Mouse (Mus musculus): ENCODE results near the gene Rsph1.

- no peak for TF ChIP-seq POLR2A (IDR thresholded peaks at IDR 0.05; ENCODE audit: insufficient read length, low read depth)
- no peak for TF ChIP-seq MAX (IDR thresholded peaks at IDR 0.05; ENCODE audit: low read depth)
- no peak for TF ChIP-seq TCF12 (IDR thresholded peaks at IDR 0.05; ENCODE audit: insufficient read depth, poor library complexity, severe bottlenecking)
- no peak for TF ChIP-seq MYOD1 (IDR thresholded peaks at IDR 0.05; ENCODE audit: control insufficient read depth in 1 of 3, insufficient read length in 2 of 3, low read depth in 2 of 3)
- no peak for TF ChIP-seq USF1 (IDR thresholded peaks at IDR 0.05; ENCODE audit: low read depth)
These were observed 14.5 kb downstream of the Rsph1 start for GRCm38 (mm10) chr17:31262715-31263114.
